In genomic region chr6:129048857-129049473, GRCm38 (mm10) we compare ENCODE assay signal across 9 mouse cellular contexts. TPM values are rescaled to one million over a fixed set of nuclear protein-coding genes. Genes with fewer than 3 reads are reported as not detected.
A peak's percentile ranks its signal among the peaks of the same experiment; 100 is the strongest.
DNase-seq lines count a peak whose midpoint lies in the region; ATAC-seq and TF ChIP-seq lines count a peak whose summit lies in the region.
"Had no signal": no experiment of that assay in that cellular context is flagged by ENCODE, and none has a peak within 500 bp of the region (broad histone marks: within the 10 kb centered on the region; RNA-seq: fewer than 3 reads in every experiment).

No protein-coding gene starts in this region.

- H3K4me1 ChIP-seq in bone marrow macrophage, adult 2 months (ENCODE audit: control insufficient read depth, insufficient read depth, low read length), result peaks cover 5% of the 10 kb centered on the region; the same call in 1 of the 2 replicates
- H3K4me1 ChIP-seq in lung, embryonic 14.5 days (ENCODE audit: insufficient read depth), result no peaks in the 10 kb centered on the region
- H3K4me1 ChIP-seq in neural tube, embryonic 14.5 days (ENCODE audit: control insufficient read depth, insufficient read depth, low read length), result no peaks in the 10 kb centered on the region

- TF ChIP-seq CTCF in bone marrow macrophage, adult 2 months (IDR thresholded peaks at IDR 0.05; ENCODE audit: low read depth, low read length), result no peak
- 0 out of 2 replicates have a peak, but pooled peaks have one; percentile 27 for TF ChIP-seq CTCF in lung, embryonic 14.5 days (IDR thresholded peaks at IDR 0.05; ENCODE audit: low read depth)

- no peaks in the 10 kb centered on the region for H3K36me3 ChIP-seq in lung, embryonic 14.5 days (ENCODE audit: insufficient read depth)
- H3K36me3 ChIP-seq in neural tube, embryonic 14.5 days (ENCODE audit: control insufficient read depth, insufficient read depth, low read length), result no peaks in the 10 kb centered on the region
- H3K36me3 ChIP-seq: G1E had no signal

- peak overlapping the region; percentile 35 for H3K9ac ChIP-seq in lung, embryonic 14.5 days
- H3K9ac ChIP-seq in neural tube, embryonic 14.5 days (replicated peaks; ENCODE audit: low read depth, low read length), result peak overlapping the region; percentile 55

- H3K9me3 ChIP-seq in lung, embryonic 14.5 days (ENCODE audit: low read depth, low read length), result no peaks in the 10 kb centered on the region
- no peaks in the 10 kb centered on the region for H3K9me3 ChIP-seq in neural tube, embryonic 14.5 days (ENCODE audit: control insufficient read depth, low read length)

- H3K27ac ChIP-seq in bone marrow macrophage, adult 2 months (ENCODE audit: insufficient read depth, low read depth, low read length), result no peak overlapping the region
- no peak overlapping the region for H3K27ac ChIP-seq in lung, embryonic 14.5 days (ENCODE audit: low read depth)
- H3K27ac ChIP-seq in neural tube, embryonic 14.5 days (ENCODE audit: low read depth, low read length), result no peak overlapping the region

- peak; percentile 96 for ATAC-seq in lung, embryonic 14.5 days (ENCODE audit: insufficient read depth)
- ATAC-seq in neural tube, embryonic 14.5 days (ENCODE audit: low read depth), result peak; percentile 94

- no peaks in the 10 kb centered on the region for H3K27me3 ChIP-seq in lung, embryonic 14.5 days (ENCODE audit: insufficient read depth, low read length)
- no peaks in the 10 kb centered on the region for H3K27me3 ChIP-seq in neural tube, embryonic 14.5 days (ENCODE audit: control insufficient read depth, insufficient read depth, low read length)

- peak; percentile 34 to 56 for DNase-seq in cerebellum, postnatal 10 days
- no peak for DNase-seq in cerebellum, adult 9-10 months
- peak; percentile 23 for DNase-seq in gastrocnemius, postnatal 25 days
- peak; percentile 62 for DNase-seq in kidney, adult 11 months
- peak; percentile 74 for DNase-seq in lung, embryonic 14.5 days
- peak; percentile 24 to 37 for DNase-seq in thymus, postnatal 10 days (ENCODE audit: low spot score in 2 of 2)

- H3K4me2 ChIP-seq in lung, embryonic 14.5 days, result peak overlapping the region; percentile 56
- peak overlapping the region; percentile 45 for H3K4me2 ChIP-seq in neural tube, embryonic 14.5 days (ENCODE audit: low read depth, low read length)

- WGBS in lung, embryonic 14.5 days, result 1% methylated on average over 13 of the region's 13 CpGs
- 1% methylated on average over 13 of the region's 13 CpGs for WGBS in neural tube, embryonic 14.5 days

- H3K4me3 ChIP-seq in bone marrow macrophage, adult 2 months (ENCODE audit: insufficient read depth, low read length), result peak overlapping the region; percentile 60
- peak overlapping the region; percentile 30 for H3K4me3 ChIP-seq in lung, embryonic 14.5 days (ENCODE audit: low read depth, low read length)
- H3K4me3 ChIP-seq in neural tube, embryonic 14.5 days (ENCODE audit: low read depth, low read length), result peak overlapping the region; percentile 27

- TF ChIP-seq POLR2A in bone marrow macrophage, adult 2 months (IDR thresholded peaks at IDR 0.05; ENCODE audit: borderline replicate concordance, low read depth, low read length), result no peak

RNA-seq across cellular contexts. Expression of gene Klrb1f, which starts 3.3 kb away (rescaled TPM):
- not detected in 2 replicates for polyA plus RNA-seq in bone marrow macrophage, adult 2 months (2012; ENCODE audit: insufficient read depth, insufficient read length, missing spikeins)
- not detected for total RNA-seq in gastrocnemius, postnatal 25 days (2021)
- 0.21 and 0.47 TPM in 2 replicates for polyA plus RNA-seq in lung, embryonic 14.5 days (2014; fragmentation: Nextera tagmentation; extraction: Ambion mirVana)
- polyA plus RNA-seq in neural tube, embryonic 14.5 days (2014; fragmentation: Nextera tagmentation; extraction: Ambion mirVana), result 0.23 and 0.83 TPM in 2 replicates
- total RNA-seq: G1E had no signal
- polyA plus RNA-seq: G1E had no signal

RNA-seq across cellular contexts. Expression of gene Clec2e, which starts 51.7 kb away (rescaled TPM):
- polyA plus RNA-seq in bone marrow macrophage, adult 2 months (2012; ENCODE audit: insufficient read depth, insufficient read length, missing spikeins), result not detected in 2 replicates
- under 1 TPM; 0.13 to 0.16 TPM for total RNA-seq in gastrocnemius, postnatal 25 days (2021)
- polyA plus RNA-seq in lung, embryonic 14.5 days (2014; fragmentation: Nextera tagmentation; extraction: Ambion mirVana), result not detected in 2 replicates
- polyA plus RNA-seq in neural tube, embryonic 14.5 days (2014; fragmentation: Nextera tagmentation; extraction: Ambion mirVana), result not detected in 2 replicates
- total RNA-seq: G1E had no signal
- polyA plus RNA-seq: G1E had no signal
